ENCODE assay signal across 8 mouse cellular contexts in genomic region chr9:72638951-72639842, GRCm38 (mm10). TPM values are rescaled to one million over a fixed set of nuclear protein-coding genes. Genes with fewer than 3 reads are reported as not detected.
A peak's percentile ranks its signal among the peaks of the same experiment; 100 is the strongest.
DNase-seq lines count a peak whose midpoint lies in the region; ATAC-seq lines count a peak whose summit lies in the region.

No protein-coding gene starts in this region.

- H3K4me2 ChIP-seq in forebrain, embryonic 15.5 days (replicated peaks), result peak overlapping the region; percentile 47
- peak overlapping the region; percentile 86 for H3K4me2 ChIP-seq in liver, embryonic 12.5 days

- DNase-seq in heart, adult 11 months, result peak; percentile 68
- no peak for DNase-seq in heart, postnatal 25 days (ENCODE audit: low spot score)
- DNase-seq in NIH3T3 (ENCODE audit: low read depth), result peak; percentile 81
- DNase-seq in retina, embryonic 14.5 days (ENCODE audit: low spot score), result peak; percentile 77
- DNase-seq in urinary bladder, postnatal 14 days (ENCODE audit: low spot score), result no peak
- DNase-seq in left cerebral cortex, postnatal 14 days (ENCODE audit: low spot score in 2 of 2), result no peak

- no peaks in the 10 kb centered on the region for H3K27me3 ChIP-seq in forebrain, embryonic 15.5 days
- no peaks in the 10 kb centered on the region for H3K27me3 ChIP-seq in liver, embryonic 12.5 days (replicated peaks)

- no peaks in the 10 kb centered on the region for H3K9me3 ChIP-seq in forebrain, embryonic 15.5 days
- no peaks in the 10 kb centered on the region for H3K9me3 ChIP-seq in liver, embryonic 12.5 days (replicated peaks)

- intact Hi-C loops in heart, postnatal 25 days (cut with DNase I), result no loop called here
- intact Hi-C loops in left cerebral cortex, postnatal 14 days (cut with DNase I), result no loop called here

- peak overlapping the region; percentile 93 for H3K27ac ChIP-seq in forebrain, embryonic 15.5 days (replicated peaks)
- peak overlapping the region; percentile 89 for H3K27ac ChIP-seq in liver, embryonic 12.5 days

- H3K4me1 ChIP-seq in forebrain, embryonic 15.5 days, result peaks cover 29% of the 10 kb centered on the region
- peaks cover 29% of the 10 kb centered on the region for H3K4me1 ChIP-seq in liver, embryonic 12.5 days

- H3K4me3 ChIP-seq in forebrain, embryonic 15.5 days, result peak overlapping the region; percentile 29
- peak overlapping the region; percentile 61 for H3K4me3 ChIP-seq in liver, embryonic 12.5 days

- WGBS in forebrain, embryonic 15.5 days, result 32% methylated on average over 9 of the region's 9 CpGs
- WGBS in liver, embryonic 12.5 days (ENCODE audit: insufficient replicate concordance), result 58% methylated on average over 9 of the region's 9 CpGs

- peak; percentile 86 for ATAC-seq in forebrain, embryonic 15.5 days (replicated peaks)
- peak; percentile 74 for ATAC-seq in liver, embryonic 12.5 days

- no peaks in the 10 kb centered on the region for H3K36me3 ChIP-seq in forebrain, embryonic 15.5 days
- no peaks in the 10 kb centered on the region for H3K36me3 ChIP-seq in liver, embryonic 12.5 days

- peak overlapping the region; percentile 44 for H3K9ac ChIP-seq in forebrain, embryonic 15.5 days (replicated peaks)
- peak overlapping the region; percentile 72 for H3K9ac ChIP-seq in liver, embryonic 12.5 days

RNA-seq across cellular contexts. Expression of gene Nedd4, which starts 22.9 kb away (rescaled TPM):
- 100 to 1,000 TPM; 337 to 377 TPM for total RNA-seq in heart, postnatal 25 days (2021)
- polyA plus RNA-seq in forebrain, embryonic 15.5 days (2015; fragmentation: Nextera tagmentation; extraction: Ambion mirVana), result 433 and 447 TPM in 2 replicates
- polyA plus RNA-seq in liver, embryonic 12.5 days (2016; fragmentation: Nextera tagmentation; extraction: Ambion mirVana), result 173 and 176 TPM in 2 replicates
- total RNA-seq in left cerebral cortex, postnatal 14 days (2021), result 100 to 1,000 TPM; 298 to 311 TPM

Comparison
In these comparisons a context has a peak if more than half of its experiments do, and no peak if none do; other contexts are left out.
1. DNase-seq: peak in heart, adult 11 months (single experiment), NIH3T3 (single experiment) and retina, embryonic 14.5 days (single experiment); none in heart, postnatal 25 days (single experiment), urinary bladder, postnatal 14 days (single experiment) and left cerebral cortex, postnatal 14 days (0 of 2).